ENCODE assay signal across 9 mouse cellular contexts in the genomic region with DNA sequence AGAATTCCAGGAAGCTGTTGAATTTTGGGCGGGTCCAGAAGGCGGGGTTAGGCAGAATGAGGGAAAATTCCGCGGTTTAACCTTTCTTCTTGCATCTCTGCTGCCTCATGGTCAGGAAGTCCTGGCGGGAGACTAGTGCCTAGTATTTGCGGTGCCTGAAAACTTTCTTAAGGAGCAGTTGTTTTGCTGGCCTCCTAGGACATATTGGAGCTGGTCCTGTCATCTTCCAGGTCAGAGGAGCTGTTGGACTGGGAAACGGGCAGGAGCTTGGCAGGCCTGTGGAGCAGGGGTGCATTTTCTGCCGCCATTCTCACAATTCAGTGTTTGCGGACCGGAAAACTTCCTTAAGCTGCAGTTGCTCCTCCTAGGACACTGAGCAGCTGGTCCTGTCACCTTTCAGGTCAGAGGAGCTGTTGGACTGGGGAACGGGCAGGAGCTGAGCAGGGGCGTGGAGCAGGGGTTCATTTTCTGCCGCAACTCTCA. TPM values are rescaled to one million over a fixed set of nuclear protein-coding genes. Genes with fewer than 3 reads are reported as not detected.
DNase-seq lines count a peak whose midpoint lies in the region; ATAC-seq lines count a peak whose summit lies in the region.
"Had no signal": no experiment of that assay in that cellular context is flagged by ENCODE, and none has a peak within 500 bp of the region (broad histone marks: within the 10 kb centered on the region; RNA-seq: fewer than 3 reads in every experiment).

No protein-coding gene starts in this region.

- peak; percentile 52; the same call in 1 of the 2 replicates for ATAC-seq in erythroid progenitor cell, adult 5-6 weeks (replicated peaks; ENCODE audit: low FRiP score, poor library complexity, severe bottlenecking)
- no peak for ATAC-seq in limb, embryonic 15.5 days (ENCODE audit: insufficient number of reproducible peaks, low FRiP score, low TSS enrichment, low read depth)
- ATAC-seq in cerebellum, adult (ENCODE audit: insufficient number of reproducible peaks, low FRiP score, low TSS enrichment): no peak

- no peaks in the 10 kb centered on the region for H3K36me3 ChIP-seq in limb, embryonic 15.5 days

- H3K27ac ChIP-seq in limb, embryonic 15.5 days: no peak overlapping the region

- no peaks in the 10 kb centered on the region for H3K4me1 ChIP-seq in limb, embryonic 15.5 days

- H3K9ac ChIP-seq in limb, embryonic 15.5 days: peak overlapping the region; percentile 11; the same call in 1 of the 2 replicates

- H3K4me2 ChIP-seq in limb, embryonic 15.5 days: peak overlapping the region; percentile 36

- H3K27me3 ChIP-seq in limb, embryonic 15.5 days: no peaks in the 10 kb centered on the region

- peak overlapping the region; percentile 30 for H3K4me3 ChIP-seq in limb, embryonic 15.5 days

- DNase-seq in adrenal gland, postnatal 14 days: peak; percentile 14
- DNase-seq in adrenal gland, postnatal 4 days (ENCODE audit: low spot score in 2 of 2): no peak
- DNase-seq in 3134 (ENCODE audit: extremely low read depth, insufficient read length, low spot score) (peak; percentile 64), MN1 (ENCODE audit: low spot score) (no peak)
- DNase-seq in right cerebral cortex, postnatal 14 days: no peak
- DNase-seq: cerebellum, adult 11-12 months had no signal

- no peaks in the 10 kb centered on the region for H3K9me3 ChIP-seq in limb, embryonic 15.5 days

- WGBS in limb, embryonic 15.5 days: 37% methylated on average over 13 of the region's 13 CpGs

RNA-seq across cellular contexts. Expression of gene Zfp982, which starts 43.1 kb away (rescaled TPM):
- 13.0 and 14.9 TPM in 2 replicates for total RNA-seq in adrenal gland, postnatal 14 days (2021)
- 10 to 100 TPM; 11.1 to 11.5 TPM for total RNA-seq in adrenal gland, postnatal 4 days (2021)
- total RNA-seq in erythroid progenitor cell, adult 5-6 weeks (2015; ENCODE audit: low replicate concordance): 0.84 and 7.6 TPM in 2 replicates
- 1.5 and 4.4 TPM in 2 replicates for total RNA-seq in erythroid progenitor cell, adult 5-6 weeks (2017; ENCODE audit: low replicate concordance)
- polyA plus RNA-seq in limb, embryonic 15.5 days (2015; fragmentation: Nextera tagmentation; extraction: Ambion mirVana): 5.6 TPM in 2 replicates

Comparison
In these comparisons a context has a peak if more than half of its experiments do, and no peak if none do; other contexts are left out.
1. DNase-seq: peak in adrenal gland, postnatal 14 days (single experiment) and 3134 (single experiment); none in adrenal gland, postnatal 4 days (0 of 2), MN1 (single experiment) and right cerebral cortex, postnatal 14 days (single experiment).